Mouse (Mus musculus) ES-Bruce4 (cell line): ENCODE results near the gene Sestd1.

Experiments used
- CTCF ChIP-seq: IDR thresholded peaks from one replicate; pipeline ENCODE4 v1.8.1; 2011; ENCODE audit warnings: low read depth, low read length
- EP300 ChIP-seq: IDR thresholded peaks from 2 replicates; pipeline ENCODE4 v1.6.1; 2011; ENCODE audit warnings: low read depth, low read length; ENCODE audit not compliant: insufficient read depth
- POLR2A ChIP-seq: IDR thresholded peaks from one replicate; pipeline ENCODE4 v1.8.1; 2011; ENCODE audit warnings: low read length; ENCODE audit not compliant: insufficient read depth

DNA sequence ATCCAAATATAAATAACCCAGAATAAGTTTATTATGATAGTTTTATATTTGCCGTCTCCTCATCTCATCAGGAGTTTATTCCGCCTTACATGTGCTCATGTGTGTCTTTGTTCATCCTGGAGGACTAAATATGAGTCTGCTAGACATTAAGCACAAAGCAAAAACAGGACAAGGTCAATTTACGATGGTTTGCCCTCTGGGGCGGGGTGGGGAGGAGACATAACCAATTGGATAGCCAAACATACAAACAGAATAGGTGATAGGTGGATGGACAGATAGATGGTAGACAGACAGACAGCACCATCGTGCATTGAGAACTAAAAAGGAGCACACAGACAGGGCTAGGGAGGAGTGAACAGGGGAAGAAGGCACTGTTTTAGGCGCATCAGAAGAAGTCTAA is 106.6 kb downstream of the Sestd1 start:
- TF ChIP-seq CTCF (no peak), EP300 (no peak), POLR2A (no peak)
